Mouse (Mus musculus): ENCODE measurements around the gene Zfyve9. TPM values are rescaled to one million over a fixed set of nuclear protein-coding genes. Genes with fewer than 3 reads are reported as not detected.

The Zfyve9 gene
- total RNA-seq, 4 experiments from 2014 or later: 67.6 to 80.0 (median 71.6) TPM

- DNase-seq (ENCODE audit: low spot score in 2 of 2): no peak
Measured at GRCm38 (mm10) chr4:108618586-108618985, 162.0 kb downstream of the Zfyve9 start.

- no peak for DNase-seq (ENCODE audit: low spot score in 2 of 2)
Measured at GRCm38 (mm10) chr4:108610935-108611334, 169.7 kb downstream of the Zfyve9 start.

- no peak for DNase-seq (ENCODE audit: low spot score in 2 of 2)
Measured at GRCm38 (mm10) chr4:108608651-108609050, 171.9 kb downstream of the Zfyve9 start.

DNA sequence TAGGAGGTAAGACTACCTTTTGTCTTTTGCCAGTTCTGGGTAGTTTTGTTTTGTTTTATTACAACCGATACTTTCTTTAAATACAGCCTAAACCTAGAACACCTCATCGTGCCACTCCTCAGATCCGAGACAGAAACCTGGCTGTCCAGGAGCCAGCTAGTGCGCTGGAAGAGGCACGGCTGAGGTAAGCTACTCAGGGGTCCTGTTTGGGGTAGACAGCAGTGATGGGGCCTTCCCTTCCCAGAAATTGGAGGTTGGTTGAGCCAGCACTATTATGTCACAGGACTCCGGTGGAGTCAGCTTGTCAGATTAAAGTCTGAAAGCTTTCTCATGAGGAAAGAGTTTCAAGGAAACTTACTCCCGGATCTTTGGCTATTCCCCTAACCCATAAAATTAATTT, 178.7 kb downstream of the Zfyve9 start:
- DNase-seq (ENCODE audit: low spot score in 2 of 2): no peak

DNA sequence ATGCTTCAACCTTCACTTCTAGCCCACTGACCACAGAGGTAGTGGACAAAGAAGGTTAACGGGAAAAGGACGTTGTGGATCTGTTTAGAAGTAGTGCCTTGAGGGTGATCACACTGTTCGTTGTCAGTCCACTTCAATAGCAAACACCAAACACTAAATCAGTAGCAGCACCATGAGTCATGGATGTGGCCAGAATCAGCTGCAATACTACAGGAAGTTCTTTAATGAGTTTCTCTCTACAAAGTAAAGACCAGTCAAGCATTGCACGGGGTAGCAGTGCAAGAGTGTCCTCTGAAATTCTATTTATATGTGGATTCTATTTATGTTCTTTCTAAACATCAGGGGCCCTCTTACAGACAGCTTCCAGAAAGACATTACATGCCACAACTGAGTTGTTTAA, 182.3 kb downstream of the Zfyve9 start:
- DNase-seq (ENCODE audit: low spot score in 2 of 2): no peak

DNA sequence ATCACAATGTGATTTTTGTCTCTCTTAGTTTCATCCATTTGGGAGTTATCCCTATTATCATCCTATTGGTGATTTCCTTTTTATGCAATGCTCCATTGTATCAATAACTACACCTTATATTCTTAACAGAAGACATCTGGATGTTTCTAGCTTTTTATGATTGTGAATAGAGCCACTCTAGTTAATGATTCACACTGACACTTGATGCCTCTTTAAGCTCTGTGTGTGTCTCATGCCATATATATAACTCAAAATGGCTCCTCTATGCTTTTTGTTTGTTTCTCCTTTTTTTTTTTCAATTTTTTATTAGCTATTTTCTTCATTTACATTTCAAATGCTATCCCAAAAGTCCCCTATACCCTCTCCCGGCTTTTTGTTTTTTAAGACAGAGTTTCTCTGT, 184.8 kb downstream of the Zfyve9 start:
- DNase-seq (ENCODE audit: low spot score in 2 of 2): no peak

DNA sequence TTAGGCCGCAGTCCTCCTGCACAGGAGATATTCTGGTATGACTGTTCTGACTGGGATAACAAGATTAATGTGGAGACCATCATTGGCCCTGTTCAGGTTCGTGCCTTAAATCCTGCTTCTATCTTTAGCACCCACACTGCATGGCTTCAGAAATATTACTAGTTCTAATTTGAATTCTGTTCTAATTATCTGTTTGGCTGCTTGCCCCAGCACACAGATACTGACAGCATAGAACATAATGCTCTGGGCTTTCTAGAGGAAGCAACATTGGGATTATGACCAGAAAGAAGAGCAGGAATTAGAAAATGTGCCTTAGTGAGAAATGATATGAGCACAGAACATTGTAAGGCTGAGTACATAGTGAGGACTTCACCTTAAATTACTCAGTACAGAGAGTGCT, 187.2 kb downstream of the Zfyve9 start:
- no peak for DNase-seq (ENCODE audit: low spot score in 2 of 2)

Other genes with a start within 250 kb of the Zfyve9 start
- gene Prpf38a, start 201.5 kb downstream of the Zfyve9 start, total RNA-seq (2022): 10 to 100 TPM; 26.3 to 31.4 (median 27.2) TPM
- gene Orc1, start 201.4 kb downstream of the Zfyve9 start, total RNA-seq (2022): under 1 TPM in 2 of 4 experiments, not detected in 2; 0.11 TPM
- gene Cc2d1b, start 160.9 kb downstream of the Zfyve9 start, total RNA-seq (2022): 10 to 100 TPM; 32.5 to 46.2 (median 38.3) TPM
- 1 to 10 TPM; 1.5 to 2.1 (median 2.0) TPM for gene 3110021N24Rik, start 61.1 kb downstream of the Zfyve9 start, total RNA-seq (2022)
- 100 to 1,000 TPM in 1 of 4 experiments, 10 to 100 TPM in 3; 95.2 to 107 (median 97.2) TPM for gene Btf3l4, start 52.8 kb upstream of the Zfyve9 start, total RNA-seq (2022)
- 10 to 100 TPM; 31.3 to 38.6 (median 36.9) TPM for gene Txndc12, start 53.8 kb upstream of the Zfyve9 start, total RNA-seq (2022)
- gene Kti12, start 67.0 kb upstream of the Zfyve9 start, total RNA-seq (2022): 10 to 100 TPM; 15.0 to 16.4 (median 15.7) TPM
- under 1 TPM in 1 of 4 experiments, not detected in 3; 0.33 TPM for gene A730015C16Rik, start 67.8 kb upstream of the Zfyve9 start, total RNA-seq (2022)
- 10 to 100 TPM; 79.8 to 85.4 (median 84.3) TPM for gene Rab3b, start 98.3 kb upstream of the Zfyve9 start, total RNA-seq (2022)
- 100 to 1,000 TPM; 118 to 137 (median 123) TPM for gene Nrd1, start 219.9 kb upstream of the Zfyve9 start, total RNA-seq (2022)